Mouse (Mus musculus): ENCODE measurements around the gene Sos1. TPM values are rescaled to one million over a fixed set of nuclear protein-coding genes. Genes with fewer than 3 reads are reported as not detected.
A peak's percentile ranks its signal among the peaks of the same experiment; 100 is the strongest.
"Not testable (repeated sequence)": the region's sequence is repeated elsewhere in the genome, so short reads cannot be mapped to it uniquely, and the experiment has no call there.

Sos1 gene
- polyA plus RNA-seq, 1 experiment: 14.2 TPM

DNA sequence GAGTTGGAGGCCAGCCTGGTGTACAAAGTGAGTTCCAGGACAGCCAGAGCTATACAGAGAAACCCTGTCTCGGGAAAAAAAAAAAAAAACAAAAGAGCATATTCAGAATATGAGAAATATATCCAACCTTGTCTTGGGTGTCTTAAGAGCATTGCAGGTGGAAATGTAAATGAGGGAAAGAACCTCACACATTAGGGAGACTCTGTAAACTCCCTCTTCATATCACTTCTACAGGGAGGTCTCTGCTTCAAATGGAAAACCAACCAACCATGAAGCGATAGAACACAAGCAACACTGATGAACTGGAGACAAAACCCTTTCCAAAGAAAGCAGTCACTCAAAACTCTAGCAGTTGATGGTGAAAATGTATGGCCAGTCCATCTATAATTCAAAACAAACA, 2.6 kb downstream of the Sos1 start:
- Histone ChIP-seq H3K4me1 (ENCODE audit: control insufficient read depth, insufficient read depth, low read length) (peaks cover 3% of the 10 kb centered on the region), H3K27ac (ENCODE audit: insufficient read depth, low read length) (no peak overlapping the region), H3K4me3 (ENCODE audit: insufficient read depth, low read length) (no peak overlapping the region)
- TF ChIP-seq POLR2A (IDR thresholded peaks at IDR 0.05; ENCODE audit: extremely low read depth, insufficient read depth, low read length) (no peak), CTCF (IDR thresholded peaks at IDR 0.05; ENCODE audit: extremely low read depth, insufficient read depth, low read length) (no peak)

- Histone ChIP-seq H3K27ac (ENCODE audit: insufficient read depth, low read length) (no peak overlapping the region), H3K4me3 (ENCODE audit: insufficient read depth, low read length) (no peak overlapping the region), H3K4me1 (ENCODE audit: control insufficient read depth, insufficient read depth, low read length) (peaks cover 3% of the 10 kb centered on the region)
- TF ChIP-seq CTCF (IDR thresholded peaks at IDR 0.05; ENCODE audit: extremely low read depth, insufficient read depth, low read length) (no peak), POLR2A (IDR thresholded peaks at IDR 0.05; ENCODE audit: extremely low read depth, insufficient read depth, low read length) (no peak)
Observed at GRCm38 (mm10) chr17:80476496-80476895, 3.8 kb downstream of the Sos1 start.

- no peak overlapping the region for H3K4me3 ChIP-seq (ENCODE audit: insufficient read depth, low read length)
- 0 out of 2 replicates have a peak overlapping the region, but pooled peaks have one; percentile 10 for H3K27ac ChIP-seq (ENCODE audit: insufficient read depth, low read length)
- no peak for TF ChIP-seq CTCF (IDR thresholded peaks at IDR 0.05; ENCODE audit: extremely low read depth, insufficient read depth, low read length)
- no peak for TF ChIP-seq POLR2A (IDR thresholded peaks at IDR 0.05; ENCODE audit: extremely low read depth, insufficient read depth, low read length)
- H3K4me1 ChIP-seq (ENCODE audit: control insufficient read depth, insufficient read depth, low read length): peaks cover 3% of the 10 kb centered on the region; the same call in 1 of the 2 replicates
Observed at GRCm38 (mm10) chr17:80471056-80471802, 9.0 kb downstream of the Sos1 start.

DNA sequence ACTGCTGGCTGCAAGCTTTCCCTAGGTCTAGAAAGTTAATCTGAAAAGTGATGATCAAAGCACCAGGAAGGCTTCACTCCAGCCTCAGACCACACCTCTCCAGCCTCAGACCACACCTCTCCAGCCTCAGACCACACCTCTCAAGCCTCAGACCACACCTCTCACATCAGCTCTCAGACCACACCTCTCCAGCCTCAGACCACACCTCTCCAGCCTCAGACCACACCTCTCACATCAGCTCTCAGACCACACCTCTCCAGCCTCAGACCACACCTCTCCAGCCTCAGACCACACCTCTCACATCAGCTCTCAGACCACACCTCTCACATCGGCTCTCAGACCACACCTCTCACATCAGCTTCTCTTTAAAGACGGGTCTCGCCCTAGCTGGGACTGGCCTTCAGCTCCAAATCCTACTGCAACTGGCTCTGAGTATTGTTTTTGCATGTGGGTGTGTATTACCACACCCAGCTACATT, 11.8 kb downstream of the Sos1 start:
- not testable (repeated sequence) for H3K4me3 ChIP-seq (ENCODE audit: insufficient read depth, low read length); H3K4me1 ChIP-seq (ENCODE audit: control insufficient read depth, insufficient read depth, low read length)

GRCm38 (mm10) chr17:80460258-80460657, 20.0 kb downstream of the Sos1 start:
- TF ChIP-seq POLR2A (IDR thresholded peaks at IDR 0.05; ENCODE audit: extremely low read depth, insufficient read depth, low read length): no peak
- TF ChIP-seq CTCF (IDR thresholded peaks at IDR 0.05; ENCODE audit: extremely low read depth, insufficient read depth, low read length): no peak

More for the DNA sequence above, 11.8 kb downstream of the Sos1 start:
- H3K27ac ChIP-seq (ENCODE audit: insufficient read depth, low read length): not testable (repeated sequence)

DNA sequence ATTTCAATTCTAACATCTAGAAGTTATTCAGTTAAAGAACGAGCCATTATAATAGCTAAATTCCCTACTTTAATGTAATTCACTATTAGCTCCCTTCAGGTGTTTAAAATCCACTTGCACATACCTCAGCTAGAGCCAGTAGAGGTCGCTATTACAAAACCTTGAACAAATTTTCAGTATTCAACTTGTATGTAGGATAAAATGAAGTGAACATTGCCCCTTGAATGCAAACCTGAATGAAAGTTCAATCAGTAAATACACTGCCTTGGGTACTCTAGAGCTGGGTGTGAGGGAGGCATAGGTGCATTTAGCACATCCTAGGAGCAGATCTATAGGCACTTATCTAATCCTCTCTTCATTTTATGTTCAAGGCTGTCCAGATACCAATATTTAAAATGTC, 24.6 kb downstream of the Sos1 start:
- Histone ChIP-seq H3K4me1 (ENCODE audit: control insufficient read depth, insufficient read depth, low read length) (peaks cover 2% of the 10 kb centered on the region; the same call in 1 of the 2 replicates), H3K27ac (ENCODE audit: insufficient read depth, low read length) (no peak overlapping the region), H3K4me3 (ENCODE audit: insufficient read depth, low read length) (no peak overlapping the region)
- TF ChIP-seq POLR2A (IDR thresholded peaks at IDR 0.05; ENCODE audit: extremely low read depth, insufficient read depth, low read length) (no peak), CTCF (IDR thresholded peaks at IDR 0.05; ENCODE audit: extremely low read depth, insufficient read depth, low read length) (no peak)

More at GRCm38 (mm10) chr17:80460258-80460657, 20.0 kb downstream of the Sos1 start:
- no peak overlapping the region for H3K27ac ChIP-seq (ENCODE audit: insufficient read depth, low read length)
- H3K4me3 ChIP-seq (ENCODE audit: insufficient read depth, low read length): no peak overlapping the region
- H3K4me1 ChIP-seq (ENCODE audit: control insufficient read depth, insufficient read depth, low read length): peaks cover 2% of the 10 kb centered on the region; the same call in 1 of the 2 replicates

- no peak for TF ChIP-seq POLR2A (IDR thresholded peaks at IDR 0.05; ENCODE audit: extremely low read depth, insufficient read depth, low read length)
- TF ChIP-seq CTCF (IDR thresholded peaks at IDR 0.05; ENCODE audit: extremely low read depth, insufficient read depth, low read length): no peak
- no peaks in the 10 kb centered on the region for H3K4me1 ChIP-seq (ENCODE audit: control insufficient read depth, insufficient read depth, low read length)
- no peak overlapping the region for H3K4me3 ChIP-seq (ENCODE audit: insufficient read depth, low read length)
- H3K27ac ChIP-seq (ENCODE audit: insufficient read depth, low read length): no peak overlapping the region
Observed at GRCm38 (mm10) chr17:80450426-80451030, 29.7 kb downstream of the Sos1 start.

DNA sequence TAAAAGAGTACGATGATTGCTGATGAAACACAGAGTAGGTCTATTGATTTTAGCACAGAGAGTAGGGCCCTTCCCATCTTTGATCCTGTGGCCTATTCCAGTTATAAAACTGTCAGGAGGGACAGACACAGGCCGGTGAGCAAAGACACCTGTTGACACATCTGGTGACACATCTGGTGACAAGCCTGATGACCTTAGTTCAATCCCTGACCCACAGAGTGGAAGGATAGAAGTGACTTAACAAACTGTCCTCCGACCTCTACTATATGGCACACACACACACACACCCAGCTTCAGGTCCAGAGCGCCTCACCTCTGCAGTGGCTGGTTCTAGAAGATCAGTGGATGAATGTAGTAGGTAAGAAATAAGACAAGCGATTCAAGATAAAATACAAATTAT, 33.8 kb downstream of the Sos1 start:
- no peak overlapping the region for H3K27ac ChIP-seq (ENCODE audit: insufficient read depth, low read length)
- no peak overlapping the region for H3K4me3 ChIP-seq (ENCODE audit: insufficient read depth, low read length)
- no peak for TF ChIP-seq CTCF (IDR thresholded peaks at IDR 0.05; ENCODE audit: extremely low read depth, insufficient read depth, low read length)
- no peak for TF ChIP-seq POLR2A (IDR thresholded peaks at IDR 0.05; ENCODE audit: extremely low read depth, insufficient read depth, low read length)
- no peaks in the 10 kb centered on the region for H3K4me1 ChIP-seq (ENCODE audit: control insufficient read depth, insufficient read depth, low read length)

- no peak for TF ChIP-seq CTCF (IDR thresholded peaks at IDR 0.05; ENCODE audit: extremely low read depth, insufficient read depth, low read length)
- TF ChIP-seq POLR2A (IDR thresholded peaks at IDR 0.05; ENCODE audit: extremely low read depth, insufficient read depth, low read length): no peak
- no peak overlapping the region for H3K27ac ChIP-seq (ENCODE audit: insufficient read depth, low read length)
- H3K4me1 ChIP-seq (ENCODE audit: control insufficient read depth, insufficient read depth, low read length): no peaks in the 10 kb centered on the region
- no peak overlapping the region for H3K4me3 ChIP-seq (ENCODE audit: insufficient read depth, low read length)
Observed at GRCm38 (mm10) chr17:80445433-80445832, 34.8 kb downstream of the Sos1 start.

- TF ChIP-seq CTCF (IDR thresholded peaks at IDR 0.05; ENCODE audit: extremely low read depth, insufficient read depth, low read length) (no peak), POLR2A (IDR thresholded peaks at IDR 0.05; ENCODE audit: extremely low read depth, insufficient read depth, low read length) (no peak)
- Histone ChIP-seq H3K4me1 (ENCODE audit: control insufficient read depth, insufficient read depth, low read length) (peaks cover 5% of the 10 kb centered on the region), H3K4me3 (ENCODE audit: insufficient read depth, low read length) (no peak overlapping the region), H3K27ac (ENCODE audit: insufficient read depth, low read length) (no peak overlapping the region)
Observed at GRCm38 (mm10) chr17:80435680-80436079, 44.6 kb downstream of the Sos1 start.
